Mouse (Mus musculus) stomach, embryonic 14.5 days (tissue): ENCODE measurements around the gene Focad. TPM values are rescaled to one million over a fixed set of nuclear protein-coding genes. Genes with fewer than 3 reads are reported as not detected.

Experiments used
- ATAC-seq: fragments of 200-750 bp; cut with Nextera tagmentation; 2 replicates; pipeline ENCODE4 v1.8.0; 2017; ENCODE audit warnings: low read depth, moderate TSS enrichment; ENCODE audit not compliant: insufficient number of reproducible peaks, insufficient read depth, low FRiP score
- H3K27ac ChIP-seq: fragments of 300-500 bp; sonication (generic); 2 replicates; pipeline ENCODE4 v1.5.1; 2014; ENCODE audit warnings: mild to moderate bottlenecking, low read length, moderate library complexity, mixed read lengths
- H3K27me3 ChIP-seq: fragments of 300-500 bp; sonication (generic); 2 replicates; pipeline ENCODE4 v1.6.1; 2014; ENCODE audit warnings: low read length, control low read depth, mixed read lengths; ENCODE audit not compliant: control insufficient read depth, insufficient read depth
- H3K36me3 ChIP-seq: fragments of 300-500 bp; sonication (generic); 2 replicates; pipeline ENCODE4 v1.6.1; 2014; ENCODE audit warnings: mild to moderate bottlenecking, control low read depth, low read length, moderate library complexity, mixed read lengths; ENCODE audit not compliant: control insufficient read depth, insufficient read depth
- H3K4me1 ChIP-seq: fragments of 300-500 bp; sonication (generic); 2 replicates; pipeline ENCODE4 v1.6.1; 2014; ENCODE audit warnings: low read length, control low read depth, mixed read lengths; ENCODE audit not compliant: control insufficient read depth, insufficient read depth
- H3K4me2 ChIP-seq: fragments of 300-500 bp; sonication (generic); replicated peaks from 2 replicates; pipeline ENCODE4 v1.6.1; 2014; ENCODE audit warnings: low read depth, low read length, control low read depth
- H3K4me3 ChIP-seq: fragments of 300-500 bp; sonication (generic); 2 replicates; pipeline ENCODE4 v1.5.1; 2014; ENCODE audit warnings: low read depth, low read length, control low read depth
- H3K9ac ChIP-seq: fragments of 300-500 bp; sonication (generic); replicated peaks from 2 replicates; pipeline ENCODE4 v1.6.1; 2014; ENCODE audit warnings: low read depth, mild to moderate bottlenecking, control low read depth, low read length, moderate library complexity, mixed read lengths
- H3K9me3 ChIP-seq: fragments of 300-500 bp; sonication (generic); 2 replicates; pipeline ENCODE4 v1.6.1; 2016; ENCODE audit warnings: low read depth, low read length, control low read depth; ENCODE audit not compliant: control insufficient read depth
- WGBS: fragments of 180-500 bp; shearing (Covaris S2); extraction: QIAGEN DNeasy Blood & Tissue Kit; methylation state at CpG from one replicate; pipeline ENCODE4 v1.1.7; 2014; 5-methylcytosine and 5-hydroxymethylcytosine counted together
- polyA plus RNA-seq: library from polyadenylated mRNA; unstranded; fragments of >200 nt; fragmentation: Nextera tagmentation; extraction: Ambion mirVana; gene quantifications from 2 replicates; pipeline ENCODE4 v1.2.1, GENCODE M21; 2014

Focad gene
- polyA plus RNA-seq, 1 experiment from 2014 or later: 16.3 TPM

DNA sequence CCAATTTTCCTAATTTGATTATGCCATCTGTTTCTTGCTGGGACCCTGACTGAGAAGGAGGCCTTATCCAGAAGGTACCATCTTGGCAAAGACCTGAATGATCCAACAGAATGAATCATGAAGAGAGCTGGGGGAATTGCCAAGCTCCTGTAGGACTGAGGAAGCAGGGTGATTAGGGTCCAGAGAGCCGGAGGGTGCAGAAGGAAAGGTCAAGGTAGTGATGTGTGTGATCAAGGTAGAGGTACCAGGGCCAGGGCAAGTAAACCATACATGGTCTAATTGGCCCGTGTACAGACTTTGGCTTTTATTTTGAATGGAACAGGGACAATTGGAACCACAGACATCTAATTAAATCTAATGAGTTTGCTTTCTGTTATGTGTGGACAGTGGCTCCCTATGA lies 4.1 kb upstream of the Focad start:
- Histone ChIP-seq H3K4me2 (no peak overlapping the region), H3K27ac (no peak overlapping the region), H3K27me3 (no peaks in the 10 kb centered on the region), H3K36me3 (no peaks in the 10 kb centered on the region), H3K4me1 (0 out of 2 replicates have a peak, but pooled peaks cover 4% of the 10 kb centered on the region), H3K9me3 (no peaks in the 10 kb centered on the region), H3K9ac (no peak overlapping the region), H3K4me3 (no peak overlapping the region)
- 82% methylated on average over 2 of the region's 2 CpGs for WGBS
- ATAC-seq: no peak

DNA sequence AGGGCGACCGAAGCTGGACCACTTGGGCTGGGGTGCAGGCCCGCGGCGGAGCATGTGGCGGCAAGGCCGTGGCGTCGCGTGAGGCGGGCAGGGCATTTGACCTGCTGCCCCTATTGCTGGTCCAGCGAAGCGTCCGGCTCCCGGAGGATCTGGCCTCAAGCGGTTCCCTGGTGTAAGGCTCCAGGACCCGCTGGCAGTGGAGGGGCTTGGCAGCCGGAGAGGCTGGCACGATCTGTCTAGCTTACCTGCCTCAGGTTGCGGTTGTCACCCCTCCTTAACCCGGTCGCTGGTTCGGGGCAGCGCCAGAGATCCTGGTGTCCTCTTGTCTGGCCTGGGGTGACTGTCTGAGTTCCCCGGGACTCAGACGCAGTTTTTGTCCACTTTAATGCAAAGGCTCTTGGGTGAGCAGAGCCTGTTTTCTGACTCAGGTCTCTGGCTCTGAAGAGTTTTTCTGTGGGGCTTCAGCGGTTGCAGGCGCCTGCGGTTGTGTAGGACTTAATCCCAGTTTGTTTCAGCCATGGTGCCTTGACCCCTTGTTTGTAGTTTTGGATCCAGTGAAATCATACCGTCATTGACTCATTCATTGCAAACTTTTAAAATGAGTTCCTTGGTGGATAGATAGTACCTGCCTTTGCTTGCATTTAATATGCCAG lies 465 bp downstream of the Focad start:
- peak overlapping the region; percentile 98 for H3K4me2 ChIP-seq
- H3K4me3 ChIP-seq: peak overlapping the region; percentile 82
- under 1% methylated on average over 30 of the region's 30 CpGs for WGBS
- 0 out of 2 replicates have a peak, but pooled peaks cover 4% of the 10 kb centered on the region for H3K4me1 ChIP-seq
- H3K9me3 ChIP-seq: no peaks in the 10 kb centered on the region
- H3K36me3 ChIP-seq: no peaks in the 10 kb centered on the region
- H3K27me3 ChIP-seq: no peaks in the 10 kb centered on the region
- H3K27ac ChIP-seq: no peak overlapping the region
- peak overlapping the region; percentile 57 for H3K9ac ChIP-seq
- ATAC-seq: no peak

GRCm38 (mm10) chr4:88095693-88096092 lies 1.3 kb downstream of the Focad start:
- Histone ChIP-seq H3K36me3 (no peaks in the 10 kb centered on the region), H3K9ac (no peak overlapping the region), H3K27me3 (no peaks in the 10 kb centered on the region), H3K4me2 (no peak overlapping the region), H3K27ac (no peak overlapping the region), H3K4me1 (0 out of 2 replicates have a peak, but pooled peaks cover 4% of the 10 kb centered on the region), H3K9me3 (no peaks in the 10 kb centered on the region), H3K4me3 (no peak overlapping the region)
- ATAC-seq: no peak
- 92% methylated on average over 2 of the region's 2 CpGs for WGBS

- ATAC-seq: no peak
- 36% methylated on average over 3 of the region's 3 CpGs for WGBS
- H3K4me1 ChIP-seq: no peaks in the 10 kb centered on the region
These were observed 14.2 kb downstream of the Focad start for GRCm38 (mm10) chr4:88108585-88108984.

GRCm38 (mm10) chr4:88117331-88117730 lies 22.9 kb downstream of the Focad start:
- WGBS: 60% methylated on average over 3 of the region's 3 CpGs
- no peak overlapping the region for H3K4me3 ChIP-seq
- H3K27ac ChIP-seq: no peak overlapping the region
- H3K36me3 ChIP-seq: no peaks in the 10 kb centered on the region
- no peaks in the 10 kb centered on the region for H3K27me3 ChIP-seq
- ATAC-seq: no peak
- no peak overlapping the region for H3K4me2 ChIP-seq
- H3K4me1 ChIP-seq: no peaks in the 10 kb centered on the region
- H3K9me3 ChIP-seq: no peaks in the 10 kb centered on the region
- H3K9ac ChIP-seq: no peak overlapping the region

More at GRCm38 (mm10) chr4:88108585-88108984, 14.2 kb downstream of the Focad start:
- no peaks in the 10 kb centered on the region for H3K9me3 ChIP-seq
- no peaks in the 10 kb centered on the region for H3K27me3 ChIP-seq
- H3K27ac ChIP-seq: no peak overlapping the region
- H3K4me3 ChIP-seq: no peak overlapping the region
- H3K36me3 ChIP-seq: no peaks in the 10 kb centered on the region
- no peak overlapping the region for H3K9ac ChIP-seq
- H3K4me2 ChIP-seq: no peak overlapping the region

GRCm38 (mm10) chr4:88117942-88118341 lies 23.5 kb downstream of the Focad start:
- no peaks in the 10 kb centered on the region for H3K9me3 ChIP-seq
- H3K36me3 ChIP-seq: no peaks in the 10 kb centered on the region
- H3K27ac ChIP-seq: no peak overlapping the region
- no peak overlapping the region for H3K9ac ChIP-seq
- no peaks in the 10 kb centered on the region for H3K4me1 ChIP-seq
- no peak overlapping the region for H3K4me3 ChIP-seq
- ATAC-seq: no peak
- no peaks in the 10 kb centered on the region for H3K27me3 ChIP-seq
- no peak overlapping the region for H3K4me2 ChIP-seq

DNA sequence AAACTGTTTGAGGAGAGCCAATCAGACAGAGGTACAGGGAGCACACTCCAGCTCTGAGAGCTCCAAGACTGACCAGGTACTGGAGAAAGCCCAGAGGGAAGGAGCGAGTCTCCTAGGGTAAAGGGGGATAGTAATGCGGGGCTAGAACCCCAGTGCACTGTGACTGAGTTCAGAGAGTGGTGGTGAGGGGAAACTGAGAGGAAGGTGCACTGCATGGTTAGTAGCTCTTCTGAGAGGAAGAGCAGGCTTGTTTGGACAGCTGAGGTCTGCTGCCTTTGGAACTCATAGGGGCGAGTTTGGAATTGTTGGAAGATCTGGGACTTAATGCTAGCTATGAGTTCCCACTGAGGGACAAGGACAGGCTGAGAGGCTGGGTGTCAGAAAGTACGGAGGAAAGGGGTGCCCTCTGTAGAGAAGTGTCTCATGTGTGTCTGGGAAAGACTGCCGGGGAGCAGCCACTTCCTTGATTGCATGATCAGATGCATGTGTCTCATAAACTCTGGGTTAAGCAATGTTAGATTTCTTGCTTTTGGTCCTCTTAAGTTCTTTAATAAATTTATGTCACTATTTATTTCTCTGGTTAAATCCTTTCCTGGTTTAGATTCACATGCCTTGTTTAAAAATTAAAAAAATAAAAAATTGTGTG lies 24.4 kb downstream of the Focad start:
- Histone ChIP-seq H3K9me3 (no peaks in the 10 kb centered on the region), H3K4me2 (no peak overlapping the region), H3K4me1 (no peaks in the 10 kb centered on the region), H3K4me3 (no peak overlapping the region), H3K27ac (no peak overlapping the region), H3K36me3 (no peaks in the 10 kb centered on the region), H3K27me3 (no peaks in the 10 kb centered on the region), H3K9ac (no peak overlapping the region)
- WGBS: 93% methylated on average over 5 of the region's 5 CpGs
- no peak for ATAC-seq

GRCm38 (mm10) chr4:88120091-88120490 lies 25.7 kb downstream of the Focad start:
- no peak for ATAC-seq
- Histone ChIP-seq H3K9ac (no peak overlapping the region), H3K4me3 (no peak overlapping the region), H3K4me1 (no peaks in the 10 kb centered on the region), H3K9me3 (no peaks in the 10 kb centered on the region), H3K4me2 (no peak overlapping the region), H3K27ac (no peak overlapping the region), H3K36me3 (no peaks in the 10 kb centered on the region), H3K27me3 (no peaks in the 10 kb centered on the region)

GRCm38 (mm10) chr4:88122472-88122871 lies 28.0 kb downstream of the Focad start:
- Histone ChIP-seq H3K27ac (no peak overlapping the region), H3K4me2 (no peak overlapping the region), H3K9me3 (no peaks in the 10 kb centered on the region), H3K36me3 (no peaks in the 10 kb centered on the region), H3K9ac (no peak overlapping the region), H3K4me1 (no peaks in the 10 kb centered on the region), H3K27me3 (no peaks in the 10 kb centered on the region), H3K4me3 (no peak overlapping the region)
- ATAC-seq: no peak
- 92% methylated on average over 3 of the region's 3 CpGs for WGBS
